Mouse (Mus musculus) liver, adult 2 months (tissue): ENCODE data around the gene Plagl1. TPM values are rescaled to one million over a fixed set of nuclear protein-coding genes. Genes with fewer than 3 reads are reported as not detected.
A peak's percentile ranks its signal among the peaks of the same experiment; 100 is the strongest.

ENCODE experiments used
- DNase-seq: peaks from one replicate; pipeline ENCODE4 v3.0.0-alpha.2; 2011; ENCODE audit warnings: low read depth, low spot score; ENCODE audit errors: extremely low read depth
- H3K27ac ChIP-seq: fragments of 200-500 bp; replicated peaks from 2 replicates; pipeline ENCODE4 v1.5.1; 2012; ENCODE audit warnings: low read depth, mild to moderate bottlenecking, control low read depth, inconsistent platforms, low read length; ENCODE audit not compliant: insufficient read depth
- H3K27me3 ChIP-seq: fragments of 200-500 bp; 2 replicates; pipeline ENCODE4 v1.6.1; 2012; ENCODE audit warnings: mild to moderate bottlenecking, moderate library complexity, low read length, inconsistent platforms; ENCODE audit not compliant: control insufficient read depth, insufficient read depth
- H3K36me3 ChIP-seq: fragments of 200-500 bp; 2 replicates; pipeline ENCODE4 v1.6.1; 2012; ENCODE audit warnings: low read length, inconsistent platforms; ENCODE audit not compliant: control insufficient read depth, insufficient read depth
- H3K4me1 ChIP-seq: fragments of 200-500 bp; 2 replicates; pipeline ENCODE4 v1.6.1; 2011; ENCODE audit warnings: low read length; ENCODE audit not compliant: control insufficient read depth, insufficient read depth
- H3K4me3 ChIP-seq: fragments of 200-500 bp; 2 replicates; pipeline ENCODE4 v1.5.1; 2011; ENCODE audit warnings: low read depth, mild to moderate bottlenecking, control low read depth, low read length, moderate library complexity; ENCODE audit not compliant: insufficient read depth
- H3K79me2 ChIP-seq: fragments of 200-500 bp; 2 replicates; pipeline ENCODE4 v1.6.1; 2012; ENCODE audit warnings: inconsistent platforms, mild to moderate bottlenecking, low read length, moderate library complexity; ENCODE audit not compliant: control insufficient read depth, insufficient read depth
- H3K9ac ChIP-seq: fragments of 200-500 bp; 2 replicates; pipeline ENCODE4 v1.6.1; 2012; ENCODE audit warnings: low read depth, mild to moderate bottlenecking, control low read depth, inconsistent platforms, low read length
- CTCF ChIP-seq: fragments of 200-500 bp; IDR thresholded peaks from 2 replicates; pipeline ENCODE4 v1.5.1; 2011; ENCODE audit warnings: low read depth, low read length, control low read depth
- POLR2A ChIP-seq: fragments of 200-500 bp; IDR thresholded peaks from 2 replicates; pipeline ENCODE4 v1.6.1; 2011; ENCODE audit warnings: low read length, control low read depth; ENCODE audit not compliant: insufficient read depth; ENCODE audit errors: extremely low read depth
- WGBS: fragments of 180-500 bp; shearing (Covaris S2); methylation state at CpG from one replicate; pipeline ENCODE4 v1.1.7; 2018; 5-methylcytosine and 5-hydroxymethylcytosine counted together
- polyA plus RNA-seq: library from polyadenylated mRNA; depleted of rRNA; stranded (reverse); fragments of >200 nt; gene quantifications from 2 replicates; pipeline ENCODE4 v1.2.3, GENCODE M21; 2012
- total RNA-seq: library from RNA; depleted of rRNA; stranded (reverse); fragments of >200 nt; gene quantifications from 2 replicates; pipeline ENCODE4 v1.2.3, GENCODE M21; 2014

The Plagl1 gene
- total and polyA plus RNA-seq, 2 experiments: 0.55 to 1.1 TPM

DNA sequence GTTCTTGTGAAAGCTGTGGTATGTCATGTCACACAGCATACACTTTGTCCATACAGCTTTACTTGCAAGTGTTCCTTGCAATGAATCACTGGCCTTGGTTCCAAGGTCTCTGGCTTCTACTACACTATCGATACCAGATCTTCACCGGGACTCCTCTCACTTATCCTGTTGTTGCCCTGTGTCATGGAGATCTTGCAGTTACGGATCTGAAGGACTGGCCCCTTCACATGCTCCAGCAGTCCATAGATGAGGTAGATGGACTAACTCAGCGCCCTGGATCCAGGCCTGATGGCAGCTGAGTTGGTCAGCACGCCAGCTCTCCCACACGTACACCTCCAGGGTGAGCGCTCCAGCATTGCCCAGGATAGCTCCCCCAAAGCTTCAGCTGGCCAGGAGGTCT, 75.0 kb downstream of the Plagl1 start:
- H3K36me3 ChIP-seq: no peaks in the 10 kb centered on the region
- H3K27ac ChIP-seq: no peak overlapping the region
- TF ChIP-seq POLR2A (no peak), CTCF (no peak)
- DNase-seq: no peak
- WGBS: 93% methylated on average over 7 of the region's 7 CpGs
- no peaks in the 10 kb centered on the region for H3K4me1 ChIP-seq
- H3K79me2 ChIP-seq: no peaks in the 10 kb centered on the region
- no peak overlapping the region for H3K4me3 ChIP-seq
- H3K9ac ChIP-seq: no peak overlapping the region
- H3K27me3 ChIP-seq: no peaks in the 10 kb centered on the region

DNA sequence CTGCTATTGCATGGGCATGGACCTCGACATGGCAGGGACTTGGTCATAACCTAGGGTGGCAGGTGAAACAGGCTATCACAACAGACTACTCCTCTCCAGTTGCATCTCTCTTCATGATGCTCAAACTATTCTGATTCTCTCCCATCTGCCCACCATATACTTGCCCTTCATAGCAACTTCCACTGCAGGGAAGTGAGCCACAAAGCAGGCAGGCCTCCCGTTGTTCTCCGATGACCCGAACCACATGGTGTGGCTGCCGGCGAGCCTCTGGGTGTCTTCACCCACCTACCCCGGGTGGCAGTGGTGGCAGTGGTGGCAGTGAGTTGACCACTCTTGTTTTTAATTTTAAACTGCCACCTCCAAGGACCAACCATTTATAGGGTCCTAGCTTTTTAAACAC, 75.4 kb downstream of the Plagl1 start:
- H3K4me1 ChIP-seq: no peaks in the 10 kb centered on the region
- no peaks in the 10 kb centered on the region for H3K79me2 ChIP-seq
- no peak for TF ChIP-seq POLR2A
- no peak for TF ChIP-seq CTCF
- H3K27ac ChIP-seq: no peak overlapping the region
- WGBS: 90% methylated on average over 7 of the region's 7 CpGs
- no peaks in the 10 kb centered on the region for H3K27me3 ChIP-seq
- H3K4me3 ChIP-seq: no peak overlapping the region
- no peaks in the 10 kb centered on the region for H3K36me3 ChIP-seq
- no peak overlapping the region for H3K9ac ChIP-seq
- no peak for DNase-seq

DNA sequence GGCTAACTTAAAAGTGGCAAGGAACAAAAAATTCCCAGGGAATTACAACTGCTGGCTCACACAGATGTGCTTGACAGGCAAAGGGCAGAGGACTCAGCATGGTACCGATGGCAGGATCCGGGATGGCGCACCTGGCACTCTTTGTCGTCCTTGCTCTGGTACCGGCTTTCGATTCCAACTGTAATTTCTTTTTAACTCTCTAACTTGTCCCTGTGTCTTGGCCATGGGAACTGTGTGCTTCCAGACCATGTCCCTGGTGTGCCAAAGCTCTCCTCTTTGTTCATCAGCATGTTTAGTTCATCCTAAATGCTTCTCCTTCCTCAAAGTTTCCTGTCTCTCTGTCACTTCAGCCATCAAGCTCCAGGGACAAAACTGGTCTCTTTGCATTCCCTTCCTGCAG, 77.6 kb downstream of the Plagl1 start:
- no peaks in the 10 kb centered on the region; the same call in 1 of the 2 replicates for H3K27me3 ChIP-seq
- DNase-seq: no peak
- 91% methylated on average over 6 of the region's 6 CpGs for WGBS
- no peaks in the 10 kb centered on the region for H3K36me3 ChIP-seq
- H3K4me1 ChIP-seq: no peaks in the 10 kb centered on the region
- no peak overlapping the region for H3K9ac ChIP-seq
- H3K4me3 ChIP-seq: no peak overlapping the region
- no peak for TF ChIP-seq POLR2A
- no peak for TF ChIP-seq CTCF
- no peak overlapping the region for H3K27ac ChIP-seq
- H3K79me2 ChIP-seq: no peaks in the 10 kb centered on the region

DNA sequence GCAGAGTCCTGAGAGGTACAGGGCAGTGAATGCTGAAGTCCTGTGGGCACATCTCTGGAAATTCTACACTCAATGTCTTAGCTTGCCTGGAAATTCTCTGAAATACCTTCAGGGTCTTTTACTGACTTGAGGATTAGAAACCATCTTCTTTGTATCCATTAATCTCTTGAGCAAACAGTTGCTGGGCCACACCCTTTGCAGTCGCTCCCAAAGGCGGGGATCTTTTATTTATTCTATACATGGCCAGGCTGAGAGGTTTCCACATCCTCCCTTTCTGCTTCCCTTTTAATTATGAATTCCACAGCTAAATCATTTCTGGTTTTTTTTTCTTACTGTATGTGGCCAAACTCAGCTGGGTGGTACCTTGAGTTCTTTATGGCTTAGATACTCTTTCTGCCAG, 80.1 kb downstream of the Plagl1 start:
- Histone ChIP-seq H3K36me3 (no peaks in the 10 kb centered on the region), H3K27ac (no peak overlapping the region), H3K79me2 (no peaks in the 10 kb centered on the region), H3K4me3 (no peak overlapping the region), H3K4me1 (no peaks in the 10 kb centered on the region), H3K27me3 (no peaks in the 10 kb centered on the region; the same call in 1 of the 2 replicates), H3K9ac (no peak overlapping the region)
- TF ChIP-seq CTCF (no peak), POLR2A (no peak)
- no peak for DNase-seq
- WGBS: 43% methylated on average over 2 of the region's 2 CpGs

DNA sequence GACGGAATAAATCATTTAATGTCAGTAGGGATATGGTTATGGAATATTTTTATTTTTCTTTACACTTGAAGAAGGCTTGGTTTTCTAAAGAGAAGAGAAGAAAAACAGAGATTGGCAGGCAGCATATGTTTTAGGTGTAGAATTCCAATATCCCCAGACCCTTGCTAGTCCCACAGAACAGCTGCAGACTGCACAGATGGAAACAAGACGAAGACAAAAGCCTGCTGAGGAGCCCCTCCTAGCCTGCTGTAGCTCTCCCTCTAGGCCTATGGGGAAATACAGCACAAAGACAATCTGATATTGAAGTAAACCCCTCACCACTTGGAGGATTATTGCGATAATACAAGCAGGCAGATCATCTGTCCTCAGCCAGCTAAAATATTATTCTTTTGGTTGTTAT, 90.1 kb downstream of the Plagl1 start:
- Histone ChIP-seq H3K27ac (no peak overlapping the region), H3K79me2 (no peaks in the 10 kb centered on the region), H3K4me1 (no peaks in the 10 kb centered on the region), H3K4me3 (no peak overlapping the region), H3K36me3 (no peaks in the 10 kb centered on the region), H3K9ac (no peak overlapping the region), H3K27me3 (no peaks in the 10 kb centered on the region)
- no peak for DNase-seq
- WGBS: 86% methylated on average over 3 of the region's 3 CpGs
- no peak for TF ChIP-seq CTCF
- TF ChIP-seq POLR2A: no peak

DNA sequence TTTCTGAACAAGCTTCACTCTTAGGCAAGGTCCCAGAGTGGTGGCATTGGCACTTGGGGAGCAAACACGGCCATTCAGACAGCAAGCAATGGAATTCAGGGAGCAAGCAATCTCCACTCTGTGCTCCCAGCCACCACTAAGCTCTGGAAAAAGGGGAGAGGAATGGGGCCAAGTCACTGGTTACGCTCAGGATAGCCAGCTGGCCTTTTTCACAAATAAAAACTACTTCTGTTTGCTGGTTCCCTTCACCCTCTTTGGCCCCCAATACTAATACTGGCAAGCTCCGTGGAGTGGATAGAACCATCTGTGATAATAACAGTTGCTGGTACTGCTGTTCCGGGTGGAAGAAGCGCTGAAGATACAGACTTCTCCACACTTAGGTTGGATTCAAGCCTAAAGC, 91.0 kb downstream of the Plagl1 start:
- WGBS: 71% methylated on average over 5 of the region's 5 CpGs
- no peak overlapping the region for H3K27ac ChIP-seq
- H3K4me1 ChIP-seq: no peaks in the 10 kb centered on the region
- H3K36me3 ChIP-seq: no peaks in the 10 kb centered on the region
- no peak overlapping the region for H3K4me3 ChIP-seq
- no peaks in the 10 kb centered on the region for H3K79me2 ChIP-seq
- no peaks in the 10 kb centered on the region for H3K27me3 ChIP-seq
- no peak overlapping the region for H3K9ac ChIP-seq
- TF ChIP-seq POLR2A: no peak
- no peak for TF ChIP-seq CTCF
- peak; percentile 3 for DNase-seq
